Mouse (Mus musculus): ENCODE results near the gene Actr3.

Actr3 gene

DNA sequence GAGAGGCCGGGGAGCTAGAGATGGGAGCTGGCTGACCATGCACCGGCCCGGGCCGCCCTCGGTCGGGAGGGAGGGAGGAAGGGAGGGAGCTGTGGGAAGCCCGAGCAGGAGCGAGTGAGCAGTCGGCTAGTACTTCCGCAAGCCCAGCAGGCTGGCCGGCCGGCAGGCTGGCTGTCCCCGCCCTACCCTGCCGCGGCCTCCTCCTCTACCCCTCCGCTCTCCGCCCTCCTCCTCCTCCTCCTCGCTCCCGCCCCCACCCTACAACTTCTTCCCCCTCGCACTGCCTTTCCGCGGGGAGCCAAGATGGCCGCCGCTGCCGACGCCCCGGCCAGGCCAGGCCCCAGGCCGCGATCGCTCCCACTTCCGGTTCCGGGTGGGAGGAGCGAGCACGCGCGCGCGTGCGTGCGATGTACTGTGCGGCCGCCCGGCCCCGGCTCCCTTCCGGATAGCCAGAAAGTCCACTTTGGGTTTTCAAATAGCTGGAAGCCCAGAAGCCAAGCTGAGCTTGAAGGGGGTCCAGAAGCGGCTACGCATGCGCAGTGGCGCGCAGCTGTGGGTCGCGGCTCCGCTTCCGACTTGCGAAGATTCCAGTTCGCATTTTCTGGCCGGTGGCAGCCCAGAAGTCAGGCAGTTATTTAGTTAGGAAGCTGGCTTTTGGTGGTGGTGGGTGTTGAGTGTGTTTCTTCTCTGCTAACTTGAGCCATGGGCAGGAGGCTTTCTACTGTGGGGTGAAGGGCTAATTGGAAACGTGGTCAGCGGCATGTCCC, at the start of gene Actr3:
Gene Actr3 (minus strand): TSS at position 359 of the 767 bp plus-strand sequence.
- peak; percentile 99 for DNase-seq

GRCm38 (mm10) chr1:125482459-125483287, 47.1 kb upstream of the Actr3 start:
- peak; percentile 10 for DNase-seq

DNA sequence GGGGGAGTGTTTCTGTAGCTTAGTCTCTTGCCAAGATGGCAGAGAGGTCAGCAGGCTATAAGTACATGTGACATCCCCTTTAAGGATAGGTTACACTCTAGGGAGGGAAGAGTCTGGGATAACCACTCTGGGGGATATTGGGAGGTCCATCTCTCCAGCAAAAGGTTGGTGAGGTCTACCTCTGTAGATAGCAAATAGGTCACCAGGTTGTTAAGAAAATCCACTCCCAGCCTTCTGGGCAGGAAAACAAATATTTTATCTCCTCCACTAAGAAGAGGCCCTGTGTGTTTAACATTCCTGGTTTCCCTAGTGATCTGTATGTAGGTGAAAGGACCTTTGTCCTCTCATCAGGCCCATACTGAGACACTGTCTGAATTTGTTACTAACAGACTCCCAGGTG, 46.3 kb upstream of the Actr3 start:
- no peak for DNase-seq

DNA sequence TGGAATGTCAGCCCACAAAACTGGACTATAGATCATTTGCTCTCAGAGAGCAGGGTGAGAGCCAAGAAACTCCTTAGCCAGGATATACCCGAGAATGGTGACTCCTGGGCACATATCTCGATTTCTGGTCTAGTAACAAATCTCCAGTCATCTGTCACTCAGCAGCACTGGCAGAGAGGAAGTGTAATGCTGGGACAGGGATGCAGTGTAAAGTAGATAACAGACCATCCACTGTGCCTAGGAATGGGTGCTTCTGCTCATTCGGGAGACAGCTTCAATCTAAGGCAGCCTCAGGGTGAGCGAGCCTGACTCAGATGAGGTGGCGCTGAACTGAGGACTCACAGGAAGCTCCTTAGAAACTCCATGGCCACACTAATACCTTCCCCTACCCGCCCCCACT, 43.1 kb upstream of the Actr3 start:
- DNase-seq, result no peak

- DNase-seq, result no peak
Observed at GRCm38 (mm10) chr1:125475961-125476682, 40.6 kb upstream of the Actr3 start.

GRCm38 (mm10) chr1:125473866-125474265, 38.3 kb upstream of the Actr3 start:
- DNase-seq, result no peak

GRCm38 (mm10) chr1:125473126-125473666, 37.7 kb upstream of the Actr3 start:
- no peak for DNase-seq

GRCm38 (mm10) chr1:125470805-125471648, 35.5 kb upstream of the Actr3 start:
- no peak for DNase-seq

GRCm38 (mm10) chr1:125467936-125468335, 32.4 kb upstream of the Actr3 start:
- no peak for DNase-seq

- no peak for DNase-seq
Observed at GRCm38 (mm10) chr1:125466621-125467257, 31.2 kb upstream of the Actr3 start.

GRCm38 (mm10) chr1:125464011-125464410, 28.5 kb upstream of the Actr3 start:
- DNase-seq, result no peak

DNA sequence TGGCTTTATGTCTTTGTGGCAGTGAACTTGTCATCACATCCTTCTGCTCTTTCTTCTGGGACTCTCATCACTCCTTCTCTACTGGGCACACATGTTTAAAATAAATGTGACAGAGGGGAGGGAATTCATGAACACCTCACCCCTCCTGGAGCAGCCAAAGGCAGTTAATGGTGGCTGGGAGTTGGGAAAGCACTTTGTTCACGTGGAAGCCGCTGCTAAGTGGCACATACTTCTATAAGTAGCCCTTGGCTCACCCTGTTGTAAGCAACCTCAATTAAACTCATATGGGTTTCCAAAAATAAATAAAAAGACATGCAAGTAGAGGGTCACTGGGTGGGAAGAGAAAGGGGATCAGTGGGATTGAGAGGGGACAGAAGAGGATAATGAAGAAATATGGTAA, 27.8 kb upstream of the Actr3 start:
- DNase-seq, result no peak

- no peak for DNase-seq
Observed at GRCm38 (mm10) chr1:125462917-125463316, 27.4 kb upstream of the Actr3 start.

DNA sequence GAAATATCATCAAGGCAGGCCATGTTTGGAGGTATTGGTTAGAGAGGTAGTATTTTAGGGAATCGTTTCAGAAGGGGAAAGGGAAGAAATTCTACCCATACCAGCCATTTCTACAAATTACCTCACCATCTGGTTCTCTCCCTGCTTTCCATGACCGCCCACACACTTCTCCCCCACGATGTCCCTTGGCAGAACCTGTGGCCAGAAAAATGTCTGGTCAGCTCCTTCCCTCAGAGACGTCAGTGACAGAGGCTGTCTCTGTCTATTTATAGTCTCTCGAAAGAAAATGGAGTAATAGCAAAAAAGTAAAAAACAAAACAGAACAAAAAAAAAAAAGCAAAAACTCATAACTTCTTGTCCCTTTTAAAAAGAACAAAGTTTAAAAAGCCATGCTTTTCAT, 23.0 kb upstream of the Actr3 start:
- no peak for DNase-seq

GRCm38 (mm10) chr1:125455128-125455527, 19.6 kb upstream of the Actr3 start:
- DNase-seq, result no peak

GRCm38 (mm10) chr1:125450282-125451000, 14.9 kb upstream of the Actr3 start:
- DNase-seq, result no peak

- DNase-seq, result no peak
Observed at GRCm38 (mm10) chr1:125447926-125448325, 12.4 kb upstream of the Actr3 start.

- DNase-seq, result no peak
Observed at GRCm38 (mm10) chr1:125441679-125442078, 6.2 kb upstream of the Actr3 start.

- no peak for DNase-seq
Observed at GRCm38 (mm10) chr1:125441251-125441650, 5.7 kb upstream of the Actr3 start.

- DNase-seq, result no peak
Observed at GRCm38 (mm10) chr1:125439556-125439955, 4.0 kb upstream of the Actr3 start.

DNA sequence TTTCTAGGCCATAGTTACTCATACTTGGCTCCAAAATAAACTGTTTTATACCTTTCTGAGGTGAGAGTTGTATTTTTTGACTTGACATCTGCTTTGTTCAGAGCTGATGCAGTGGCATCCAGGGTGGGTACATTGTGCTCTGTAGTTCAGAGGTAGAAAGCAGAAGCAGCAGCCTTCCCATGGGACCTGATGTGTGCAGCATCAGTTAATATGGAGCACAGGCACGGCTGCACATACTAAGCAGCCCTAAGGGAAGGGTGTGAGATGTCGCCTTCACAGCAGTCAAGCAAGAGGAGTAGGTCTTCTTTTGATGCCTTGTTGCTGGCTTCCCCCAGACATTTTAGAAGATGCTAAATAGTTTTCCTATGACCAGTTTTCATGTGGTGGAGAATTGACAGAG, 3.3 kb upstream of the Actr3 start:
- DNase-seq, result no peak

Data from right cerebral cortex, postnatal 14 days (tissue).